Mouse (Mus musculus): Measurements from ENCODE around the gene Chst15.

Chst15 gene

GRCm38 (mm10) chr7:132263186-132263585, 53.8 kb downstream of the Chst15 start:
- DNase-seq (ENCODE audit: low spot score in 2 of 2): no peak

- peak in 1 of 2 experiments; percentile 13 for DNase-seq (ENCODE audit: low spot score in 2 of 2)
Measured at GRCm38 (mm10) chr7:132262696-132263095, 54.3 kb downstream of the Chst15 start.

DNA sequence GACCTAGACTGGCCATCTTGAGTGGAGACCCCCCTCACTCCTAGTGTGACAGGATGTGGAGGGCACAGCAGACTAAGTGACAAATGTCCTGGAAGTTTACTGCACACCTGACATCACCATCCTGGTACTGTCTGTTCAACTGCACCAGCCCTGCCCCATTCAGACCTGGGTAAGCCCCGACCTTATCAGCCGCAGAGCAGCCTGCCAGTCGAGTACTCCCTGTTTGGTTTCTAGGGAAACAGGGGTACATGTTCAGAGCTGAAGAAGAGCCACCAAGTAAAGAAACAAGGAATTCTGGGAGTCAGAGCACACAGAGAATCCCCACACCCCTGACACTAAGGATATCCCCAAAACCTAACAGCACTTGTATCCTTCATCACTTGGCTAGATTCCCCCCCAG, 55.1 kb downstream of the Chst15 start:
- DNase-seq (ENCODE audit: low spot score in 2 of 2): no peak

DNA sequence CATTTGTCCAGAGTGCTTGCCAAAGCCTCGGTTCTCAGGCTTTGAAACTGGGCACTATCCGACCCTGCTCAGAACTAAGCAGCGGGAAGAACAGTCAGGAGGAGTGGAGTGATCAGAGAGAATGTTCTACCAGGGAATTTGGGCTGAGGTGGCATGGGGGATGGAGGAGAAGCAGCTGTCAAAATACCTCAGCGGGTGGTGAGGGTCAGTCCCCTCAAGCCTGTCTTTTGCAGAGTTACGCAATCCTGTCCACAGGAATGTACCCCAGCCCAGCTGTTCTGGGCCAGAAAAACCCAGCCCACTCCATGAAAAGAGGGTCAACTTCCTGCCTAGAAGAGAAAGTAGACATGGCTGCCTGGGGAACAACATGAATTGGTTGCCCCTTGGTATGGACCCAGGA, 56.4 kb downstream of the Chst15 start:
- DNase-seq (ENCODE audit: low spot score in 2 of 2): no peak

- DNase-seq (ENCODE audit: low spot score in 2 of 2): peak in 1 of 2 experiments; percentile 53
Measured at GRCm38 (mm10) chr7:132258817-132259216, 58.2 kb downstream of the Chst15 start.

- no peak for DNase-seq (ENCODE audit: low spot score in 2 of 2)
Measured at GRCm38 (mm10) chr7:132258216-132258615, 58.8 kb downstream of the Chst15 start.

DNA sequence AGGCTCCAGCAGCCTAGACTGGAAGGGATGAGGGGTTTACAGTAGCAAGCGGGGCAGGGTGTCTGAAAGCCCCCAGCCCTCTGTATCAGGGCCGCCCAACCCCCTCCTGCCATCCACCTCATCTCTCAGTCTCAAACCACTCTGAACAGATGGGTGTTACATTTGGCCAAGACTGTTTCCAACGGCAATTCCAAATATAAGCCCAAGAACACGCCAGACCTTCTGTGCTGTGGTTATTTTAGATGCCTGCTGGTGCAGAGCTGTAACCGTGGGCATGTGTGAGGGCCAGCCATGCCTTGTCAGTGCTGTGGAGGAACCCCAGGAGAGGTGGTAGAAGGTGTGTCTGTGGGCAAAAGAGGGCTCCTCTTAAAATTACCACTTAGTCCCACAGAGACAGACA, 63.5 kb downstream of the Chst15 start:
- no peak for DNase-seq (ENCODE audit: low spot score in 2 of 2)

- DNase-seq (ENCODE audit: low spot score in 2 of 2): no peak
Measured at GRCm38 (mm10) chr7:132253078-132253477, 64.0 kb downstream of the Chst15 start.

- no peak for DNase-seq (ENCODE audit: low spot score in 2 of 2)
Measured at GRCm38 (mm10) chr7:132249563-132250119, 67.4 kb downstream of the Chst15 start.

DNA sequence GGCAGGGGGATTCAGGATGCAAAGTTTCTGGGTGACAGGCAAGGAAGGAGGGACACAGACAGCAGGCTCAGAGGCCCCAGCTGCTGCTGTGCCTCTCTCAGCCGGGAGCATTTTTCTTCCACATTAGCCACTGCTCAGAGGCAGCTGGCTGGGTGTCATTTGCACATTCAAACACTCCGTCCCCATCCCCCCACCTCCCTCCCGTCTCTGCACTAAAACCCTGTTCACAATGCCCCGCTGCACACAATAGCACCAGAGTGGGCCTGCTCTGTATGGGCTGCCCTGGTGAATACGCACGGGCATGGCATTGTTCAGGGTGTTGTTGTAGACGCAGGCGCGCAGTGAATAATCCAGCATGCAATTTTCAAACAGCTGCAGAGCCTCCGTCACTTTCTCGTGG, 69.5 kb downstream of the Chst15 start:
- DNase-seq (ENCODE audit: low spot score in 2 of 2): no peak

GRCm38 (mm10) chr7:132247091-132247490, 69.9 kb downstream of the Chst15 start:
- DNase-seq (ENCODE audit: low spot score in 2 of 2): no peak

DNA sequence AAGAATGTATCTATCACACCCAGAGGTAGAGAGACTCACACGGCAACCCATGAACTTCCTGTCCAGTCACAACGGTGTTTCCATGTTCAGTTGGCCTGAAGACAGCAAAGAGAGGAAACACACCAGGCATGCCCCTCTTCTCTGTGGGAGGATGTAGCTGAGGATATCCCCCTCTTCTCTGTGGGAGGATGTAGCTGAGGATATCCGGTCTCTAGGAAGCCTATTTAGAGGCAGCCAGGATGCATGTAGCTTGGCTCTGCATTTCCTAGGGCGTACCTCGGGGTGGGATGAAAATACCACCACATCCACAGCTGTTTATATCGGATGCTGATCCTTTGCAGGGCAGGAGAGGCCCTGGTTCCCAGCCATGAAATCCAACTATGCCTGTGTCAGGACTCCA, 71.3 kb downstream of the Chst15 start:
- DNase-seq (ENCODE audit: low spot score in 2 of 2): no peak

DNA sequence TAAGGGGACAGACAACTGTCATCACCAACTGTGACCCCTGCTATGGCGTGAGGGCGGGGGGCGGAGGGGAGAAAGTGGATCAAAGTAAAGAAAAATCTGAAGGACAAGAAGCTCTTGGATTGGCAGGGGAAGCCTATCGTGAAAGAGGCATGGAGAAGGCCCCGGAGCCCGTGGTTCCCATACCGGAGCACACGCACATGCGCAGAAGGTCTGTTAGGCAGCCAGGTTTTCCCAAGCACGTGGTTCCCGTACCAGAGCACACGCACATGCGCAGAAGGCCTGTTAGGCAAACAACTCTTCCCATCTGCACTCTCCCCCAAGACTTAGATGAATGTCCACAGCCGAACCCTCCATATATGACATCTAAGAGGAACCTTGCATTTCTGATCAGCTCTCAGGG, 72.4 kb downstream of the Chst15 start:
- no peak for DNase-seq (ENCODE audit: low spot score in 2 of 2)

- DNase-seq (ENCODE audit: low spot score in 2 of 2): no peak
Measured at GRCm38 (mm10) chr7:132243225-132243624, 73.8 kb downstream of the Chst15 start.

- DNase-seq (ENCODE audit: low spot score in 2 of 2): no peak
Measured at GRCm38 (mm10) chr7:132242617-132243141, 74.3 kb downstream of the Chst15 start.

DNA sequence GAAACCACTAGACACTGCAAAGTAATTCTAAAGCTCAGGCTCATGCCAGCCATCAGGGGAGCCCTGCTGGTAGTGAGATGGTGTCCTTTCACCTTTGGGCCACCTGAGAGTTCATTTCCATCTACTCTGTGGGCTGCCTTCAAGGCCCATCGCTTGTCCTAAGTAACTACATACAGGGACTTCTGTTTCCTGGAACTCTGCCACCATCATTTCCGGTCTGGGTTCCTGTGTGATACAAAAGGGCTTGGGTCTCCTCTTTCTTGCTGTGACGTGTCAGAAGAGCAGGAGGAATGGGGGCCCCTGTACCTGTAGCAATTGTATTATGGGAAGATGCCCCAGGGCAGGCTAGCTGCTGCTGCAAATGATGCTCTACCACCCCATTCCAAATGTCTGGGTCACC, 78.1 kb downstream of the Chst15 start:
- no peak for DNase-seq (ENCODE audit: low spot score in 2 of 2)

DNA sequence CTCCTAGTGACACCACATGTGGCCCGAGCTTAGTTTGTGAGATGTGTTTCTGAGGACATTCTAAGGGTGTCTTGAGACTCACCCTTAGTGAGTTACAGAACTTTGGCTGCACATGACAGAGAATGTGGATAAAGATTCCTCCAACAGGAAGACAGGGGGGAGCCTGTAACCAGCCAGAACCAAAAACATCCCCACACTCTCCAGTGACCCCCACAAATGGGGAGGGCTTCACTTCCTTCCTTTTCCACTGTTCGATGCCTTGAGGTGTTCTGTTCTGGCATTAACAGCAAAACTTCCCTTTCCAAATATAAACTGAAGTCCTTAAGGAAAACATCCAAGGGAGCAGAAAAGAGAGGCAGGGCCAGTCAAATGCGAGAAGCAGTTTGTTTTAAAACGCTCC, 79.8 kb downstream of the Chst15 start:
- DNase-seq (ENCODE audit: low spot score in 2 of 2): no peak

- DNase-seq (ENCODE audit: low spot score in 2 of 2): no peak
Measured at GRCm38 (mm10) chr7:132236789-132237188, 80.2 kb downstream of the Chst15 start.

- DNase-seq (ENCODE audit: low spot score in 2 of 2): no peak
Measured at GRCm38 (mm10) chr7:132234250-132234649, 82.8 kb downstream of the Chst15 start.

DNA sequence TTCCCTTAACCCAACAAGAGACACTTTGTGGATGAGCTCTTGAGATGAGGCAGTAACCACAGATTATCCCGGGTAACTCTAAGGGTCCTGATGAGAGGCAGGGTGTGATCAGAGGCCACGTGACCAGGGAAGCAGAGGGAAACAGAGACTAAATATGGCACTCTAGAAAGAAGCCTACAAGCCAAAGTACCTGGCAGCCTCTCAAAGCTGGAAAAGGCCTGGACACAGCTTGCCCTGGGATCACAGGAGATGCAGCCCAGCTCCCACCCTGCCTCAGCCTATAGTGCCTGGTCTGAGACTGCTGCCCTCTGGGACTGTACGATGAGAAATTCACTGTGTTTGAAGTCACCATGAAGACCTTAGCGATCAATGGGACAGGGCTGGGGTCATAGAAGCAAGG, 83.3 kb downstream of the Chst15 start:
- DNase-seq (ENCODE audit: low spot score in 2 of 2): no peak

- no peak for DNase-seq (ENCODE audit: low spot score in 2 of 2)
Measured at GRCm38 (mm10) chr7:132232937-132233336, 84.1 kb downstream of the Chst15 start.

GRCm38 (mm10) chr7:132231476-132231875, 85.6 kb downstream of the Chst15 start:
- peak; percentile 45 to 70 for DNase-seq (ENCODE audit: low spot score in 2 of 2)

DNA sequence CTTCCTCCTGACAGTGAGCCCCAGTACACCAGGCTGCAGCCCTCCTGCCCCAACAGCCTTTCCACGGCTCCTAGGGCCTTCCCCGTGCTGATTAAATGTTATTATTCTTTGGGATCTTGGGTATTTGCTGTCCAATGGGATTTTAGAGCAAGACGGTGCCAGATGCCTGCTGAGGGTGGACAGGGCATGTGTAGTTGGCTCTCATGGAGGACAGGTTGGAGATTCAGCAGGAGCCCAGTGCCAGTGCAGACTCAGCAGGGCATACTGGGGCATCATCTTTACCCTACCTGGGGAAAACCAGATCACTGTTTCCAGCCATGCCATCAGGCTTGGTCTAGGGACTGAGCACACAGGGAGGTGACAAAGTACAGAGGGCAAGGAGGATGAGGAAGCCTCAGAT, 86.1 kb downstream of the Chst15 start:
- no peak for DNase-seq (ENCODE audit: low spot score in 2 of 2)

- DNase-seq (ENCODE audit: low spot score in 2 of 2): no peak
Measured at GRCm38 (mm10) chr7:132227075-132227640, 89.9 kb downstream of the Chst15 start.

All from urinary bladder, adult 18-20 months (tissue).